Mouse (Mus musculus) adrenal gland, postnatal 25 days (tissue): ENCODE data around the gene Chd1. TPM values are rescaled to one million over a fixed set of nuclear protein-coding genes. Genes with fewer than 3 reads are reported as not detected.
"Not testable (repeated sequence)": the region's sequence is repeated elsewhere in the genome, so short reads cannot be mapped to it uniquely, and the experiment has no call there.

Experiments
- DNase-seq: peaks from one replicate; pipeline ENCODE4 v3.0.0; 2021; ENCODE audit warnings: mixed read lengths
- long read RNA-seq: library from polyadenylated mRNA; stranded (forward); transcript quantifications from one replicate; pipeline ENCODE4 v2.0.0, GENCODE M21; 2021
- total RNA-seq: library from RNA; stranded (reverse); gene quantifications from 2 replicates; pipeline ENCODE4 v1.2.3, GENCODE M21; 2021

Chd1 gene
- 32.0 and 46.7 TPM in 2 replicates for total RNA-seq
- long read RNA-seq, full-length matches to known transcripts, result 4 of 15 reads
- long read RNA-seq, partial matches to known transcripts, result 11 of 15 reads
- long read RNA-seq, other reads (novel, unspliced or antisense), result 0 of 15 reads

GRCm38 (mm10) chr17:15704475-15705300 lies at the start of gene Chd1:
Gene Chd1 (plus strand): TSS chr17:15704967.
- DNase-seq, result peak; percentile 90

- no peak for DNase-seq
Observed at GRCm38 (mm10) chr17:15656881-15657607, 47.7 kb upstream of the Chd1 start.

- DNase-seq, result no peak
Observed at GRCm38 (mm10) chr17:15672870-15673269, 31.9 kb upstream of the Chd1 start.

GRCm38 (mm10) chr17:15677970-15678645 lies 26.7 kb upstream of the Chd1 start:
- no peak for DNase-seq

DNA sequence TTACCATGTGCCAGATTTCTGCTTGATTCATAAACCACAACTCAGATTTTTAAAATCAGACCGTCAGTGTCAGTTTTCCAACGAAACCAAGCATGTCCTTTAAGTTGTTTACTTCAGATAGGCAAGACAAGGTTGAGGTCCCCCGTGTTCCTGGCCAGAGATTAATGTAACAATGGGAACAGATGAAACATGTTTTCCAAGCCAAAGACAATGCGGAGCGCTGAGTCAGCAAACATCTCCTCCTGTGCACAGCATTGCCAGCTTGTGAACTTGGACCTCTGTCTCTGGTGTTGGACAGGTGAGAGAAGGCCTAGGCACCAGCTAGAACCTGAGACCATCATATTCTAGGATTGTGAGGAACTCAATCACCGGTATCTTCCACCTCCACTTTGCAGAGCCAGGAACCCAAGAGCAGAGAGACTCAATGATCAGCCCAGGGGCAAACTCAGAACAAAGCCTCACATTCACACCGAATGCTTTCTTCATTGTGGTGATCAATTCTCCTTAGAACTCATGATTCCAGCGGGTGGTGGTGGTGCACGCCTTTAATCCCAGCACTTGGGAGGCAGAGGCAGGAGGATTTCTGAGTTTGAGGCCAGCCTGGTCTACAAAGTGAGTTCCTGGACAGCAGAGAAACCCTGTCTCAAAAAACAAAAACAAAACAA lies 24.7 kb upstream of the Chd1 start:
- no peak for DNase-seq

DNA sequence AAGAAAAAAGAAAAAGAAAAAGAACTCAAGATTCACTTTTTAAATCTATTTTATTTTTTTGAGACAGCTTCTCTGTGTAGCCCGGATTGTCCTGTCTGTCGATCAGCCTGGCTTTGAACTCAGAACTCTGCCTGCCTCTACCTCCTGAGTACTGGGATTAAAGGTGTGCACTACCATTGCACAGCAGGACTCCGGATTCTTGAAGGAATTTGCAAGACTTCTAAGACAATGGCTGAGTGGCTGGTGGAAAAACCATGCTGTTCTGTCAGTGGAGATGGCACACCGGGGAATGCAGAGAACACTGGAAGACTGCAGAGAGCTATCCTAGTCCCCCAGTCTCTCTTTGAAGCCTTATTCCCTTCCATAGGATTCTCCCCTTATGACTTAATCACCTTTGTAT lies 24.1 kb upstream of the Chd1 start:
- no peak for DNase-seq

DNA sequence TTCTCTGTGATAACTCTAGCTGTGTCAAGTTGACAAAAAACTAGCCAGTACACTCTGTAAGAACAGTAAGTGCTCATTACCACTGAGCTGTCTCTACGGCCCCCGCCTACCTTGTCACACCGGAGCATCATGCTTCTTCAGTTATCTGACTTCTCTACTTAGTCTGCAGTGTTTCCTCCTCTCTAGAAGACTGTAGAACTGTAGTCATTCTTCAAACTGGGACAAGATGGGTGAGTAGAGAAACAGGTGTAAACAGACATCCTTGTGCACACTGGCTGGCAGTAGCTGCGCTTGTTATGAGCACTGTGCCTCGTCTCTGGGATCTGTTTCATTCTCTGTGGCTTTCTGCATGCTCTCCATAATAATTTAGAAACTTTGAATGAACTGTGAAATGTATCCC lies 18.4 kb upstream of the Chd1 start:
- no peak for DNase-seq

DNA sequence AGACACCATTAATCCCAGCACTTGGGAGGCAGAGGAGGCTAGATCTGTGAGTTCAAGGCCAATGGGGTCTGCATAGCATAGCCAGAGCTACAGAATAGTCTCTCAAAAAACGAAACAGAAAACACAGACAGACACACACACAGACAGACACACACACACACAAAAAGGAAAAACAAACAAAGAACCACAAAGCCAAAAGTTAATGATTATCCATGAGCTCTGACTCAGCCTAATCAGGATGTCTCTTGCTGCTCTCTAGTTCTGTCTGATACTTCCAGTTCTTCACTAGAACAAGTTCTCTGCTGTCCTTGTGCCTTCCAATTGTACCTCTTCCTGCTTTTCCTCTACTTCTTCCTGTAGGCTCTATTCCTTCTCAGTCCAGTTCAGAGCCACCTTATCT lies 14.5 kb upstream of the Chd1 start:
- DNase-seq, result no peak

DNA sequence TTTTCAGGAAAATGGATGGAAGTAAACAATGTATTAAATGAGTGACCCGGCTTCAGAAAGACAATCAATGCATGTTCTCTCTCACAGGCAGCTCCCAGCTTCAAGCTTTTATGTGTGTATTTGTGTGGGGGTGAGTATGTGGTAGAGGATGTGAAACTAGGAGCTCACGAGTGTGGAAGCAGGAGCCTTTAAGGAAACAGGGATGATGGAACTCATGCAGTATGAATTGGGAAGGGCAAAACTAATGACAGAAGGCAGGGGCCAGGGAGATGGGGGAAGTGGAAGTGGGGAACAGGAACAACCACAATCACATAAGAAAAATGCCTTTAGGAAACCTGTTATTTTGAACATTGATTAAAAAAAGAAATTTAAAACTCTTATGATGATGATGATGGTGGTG lies 9.2 kb upstream of the Chd1 start:
- DNase-seq, result no peak

DNA sequence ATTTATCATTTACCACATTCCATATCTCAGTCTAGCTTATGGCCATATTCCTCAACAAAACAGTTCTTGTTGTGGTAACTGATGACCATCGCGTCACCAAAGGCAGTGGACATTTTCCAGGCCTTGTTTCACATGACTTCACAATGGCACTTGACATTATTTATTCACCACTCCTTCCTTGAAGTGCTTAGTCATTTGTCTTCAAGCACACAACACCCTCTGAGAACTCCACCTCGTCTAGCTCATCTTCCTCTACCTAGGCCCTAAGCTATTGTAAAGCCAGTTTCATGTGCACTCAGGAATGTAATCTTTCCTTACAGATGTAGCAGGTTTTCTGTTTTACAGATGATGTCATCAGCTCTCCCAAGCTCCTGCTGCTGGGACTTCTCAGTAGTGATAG lies 5.8 kb upstream of the Chd1 start:
- DNase-seq, result no peak

GRCm38 (mm10) chr17:15701505-15701904 lies 3.3 kb upstream of the Chd1 start:
- no peak for DNase-seq

DNA sequence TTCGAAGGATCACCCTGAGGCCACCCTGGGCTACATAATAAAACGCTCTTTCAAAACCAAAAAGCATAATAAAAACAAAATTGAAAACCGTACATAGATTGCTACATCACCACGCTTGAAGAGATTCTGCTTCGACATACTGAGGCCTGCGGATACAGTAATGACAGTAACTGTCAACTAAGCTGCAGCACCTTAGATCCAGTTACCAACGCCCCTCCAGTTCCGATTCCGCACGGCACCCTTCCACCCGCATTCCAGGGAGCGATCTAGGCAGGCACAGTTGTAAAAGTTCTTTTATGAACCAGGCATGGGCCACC lies 651 bp upstream of the Chd1 start:
- no peak for DNase-seq

- DNase-seq, result peak; percentile 43
Observed at GRCm38 (mm10) chr17:15705303-15706284, 827 bp downstream of the Chd1 start.

- DNase-seq, result no peak
Observed at GRCm38 (mm10) chr17:15714507-15714906, 9.7 kb downstream of the Chd1 start.

DNA sequence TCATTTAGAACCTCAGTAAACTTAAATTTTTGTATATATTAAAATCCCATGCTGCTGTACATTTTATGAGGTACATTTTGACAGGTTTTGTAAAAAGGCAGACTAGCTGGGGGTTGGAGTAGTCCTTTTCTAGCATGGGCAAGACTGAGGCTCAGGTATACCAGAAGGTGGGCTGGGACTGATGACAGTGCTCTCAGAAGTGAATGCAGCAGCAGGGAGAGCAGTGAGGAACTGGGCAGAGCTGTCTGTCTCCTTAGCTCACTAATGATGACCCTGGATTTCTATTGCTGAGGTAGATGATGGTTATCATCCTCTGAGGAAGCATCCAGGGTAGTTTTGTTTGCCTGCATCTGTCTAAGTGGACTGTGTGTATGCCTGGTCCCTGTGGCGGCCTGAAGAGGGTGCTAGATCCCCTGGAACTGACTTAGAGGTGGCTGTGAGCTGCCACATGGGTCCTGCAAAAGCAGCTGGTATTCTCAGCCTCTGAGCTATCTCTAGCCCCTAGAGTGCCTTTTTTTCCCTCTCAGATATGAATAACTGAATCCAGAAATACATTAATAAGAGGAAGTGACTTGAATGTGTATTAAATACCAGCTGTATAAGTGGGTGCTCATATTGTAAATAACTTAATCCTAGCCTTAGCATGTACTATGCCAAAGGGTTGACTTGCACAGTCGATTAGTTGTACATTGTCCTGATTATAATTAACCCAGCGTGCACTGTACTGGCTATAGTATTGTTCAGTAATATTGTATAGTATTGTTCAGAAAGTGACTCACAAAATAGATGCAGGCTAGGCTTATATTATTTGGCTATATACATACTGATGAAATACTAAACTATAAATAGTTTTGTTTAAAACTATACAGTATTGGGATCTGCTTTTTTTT lies 10.5 kb downstream of the Chd1 start:
- DNase-seq, result peak; percentile 13

- no peak for DNase-seq
Observed at GRCm38 (mm10) chr17:15715940-15716339, 11.2 kb downstream of the Chd1 start.

GRCm38 (mm10) chr17:15720841-15721240 lies 16.1 kb downstream of the Chd1 start:
- no peak for DNase-seq

DNA sequence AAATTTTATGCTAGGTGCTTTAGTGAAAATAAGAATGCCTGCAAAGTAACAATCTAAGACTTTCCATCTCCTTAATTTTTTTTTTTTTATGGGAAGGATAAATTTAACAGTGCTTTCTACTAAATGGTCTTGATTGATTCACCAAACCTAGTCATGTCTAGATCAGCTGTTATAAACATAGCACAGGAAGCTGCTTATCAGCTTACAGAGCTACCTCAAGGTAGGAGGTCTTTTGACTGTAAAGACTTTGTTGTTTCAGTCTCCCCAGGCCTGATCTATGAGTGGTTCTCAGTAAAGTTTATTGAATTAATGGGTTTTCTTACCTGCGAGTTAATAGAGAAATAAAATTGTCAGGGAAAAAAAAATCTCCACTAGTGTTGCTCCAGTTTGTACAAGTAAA lies 18.5 kb downstream of the Chd1 start:
- DNase-seq, result no peak

GRCm38 (mm10) chr17:15723866-15724475 lies 19.2 kb downstream of the Chd1 start:
- DNase-seq, result not testable (repeated sequence)

DNA sequence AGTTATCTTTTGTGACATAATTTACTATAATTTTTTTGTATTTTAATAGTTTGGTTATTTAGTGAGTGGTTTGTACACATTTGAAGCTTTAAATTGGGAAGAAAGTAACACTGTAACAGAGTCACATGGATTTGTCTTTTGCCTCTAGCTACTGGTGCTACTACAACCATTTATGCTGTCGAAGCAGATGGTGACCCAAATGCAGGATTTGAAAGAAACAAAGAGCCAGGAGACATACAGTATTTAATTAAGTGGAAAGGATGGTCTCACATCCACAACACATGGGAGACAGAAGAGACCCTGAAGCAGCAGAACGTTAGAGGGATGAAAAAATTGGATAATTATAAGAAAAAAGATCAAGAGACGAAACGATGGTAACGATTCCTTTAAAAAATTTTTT lies 26.9 kb downstream of the Chd1 start:
- no peak for DNase-seq
